In the genomic region with DNA sequence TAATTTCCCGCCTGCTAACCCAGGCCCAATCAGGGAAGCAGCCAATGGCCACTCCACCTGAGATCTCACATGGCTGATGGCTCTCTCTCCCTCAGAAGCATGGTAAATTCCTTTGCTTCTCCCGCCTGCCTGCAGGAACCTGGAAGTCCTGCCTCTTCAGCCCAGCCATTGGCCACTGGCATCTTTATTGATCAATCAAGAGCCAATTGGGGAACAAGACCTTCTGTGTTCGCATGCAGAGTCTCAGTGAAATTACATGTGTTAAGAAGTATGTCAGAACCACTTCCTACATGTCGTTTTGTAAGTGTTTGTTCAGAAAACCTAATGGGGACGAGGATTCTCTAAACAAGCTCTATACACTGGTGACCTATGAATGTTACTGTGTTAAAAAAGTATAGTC, we compare ENCODE assay signal across 8 mouse cellular contexts. TPM values are rescaled to one million over a fixed set of nuclear protein-coding genes. Genes with fewer than 3 reads are reported as not detected.
DNase-seq lines count a peak whose midpoint lies in the region; ATAC-seq and TF ChIP-seq lines count a peak whose summit lies in the region.

No protein-coding gene starts in this region.

- 0 out of 2 replicates have a peak overlapping the region, but pooled peaks have one; percentile 26 for H3K27ac ChIP-seq in forebrain, embryonic 10.5 days
- no peak overlapping the region for H3K27ac ChIP-seq in forebrain, embryonic 16.5 days (ENCODE audit: low read length)
- H3K27ac ChIP-seq in CH12.LX (ENCODE audit: insufficient read depth, low read depth), result no peak overlapping the region
- H3K27ac ChIP-seq in hindbrain, embryonic 12.5 days, result no peak overlapping the region
- no peak overlapping the region for H3K27ac ChIP-seq in lung, embryonic 14.5 days (ENCODE audit: low read depth)

- ATAC-seq in forebrain, embryonic 16.5 days, result no peak; the same call in 1 of the 2 replicates
- ATAC-seq in hindbrain, embryonic 12.5 days (ENCODE audit: low FRiP score), result no peak
- peak; percentile 85 for ATAC-seq in lung, embryonic 14.5 days (ENCODE audit: insufficient read depth)

- peak; percentile 83 for TF ChIP-seq POLR2A in CH12.LX (IDR thresholded peaks at IDR 0.05; ENCODE audit: low read depth, low read length)

- no peaks in the 10 kb centered on the region for H3K27me3 ChIP-seq in forebrain, embryonic 10.5 days (ENCODE audit: poor library complexity, severe bottlenecking)
- no peaks in the 10 kb centered on the region for H3K27me3 ChIP-seq in forebrain, embryonic 16.5 days (replicated peaks; ENCODE audit: control insufficient read depth, insufficient read depth, low read length)
- no peaks in the 10 kb centered on the region for H3K27me3 ChIP-seq in CH12.LX (replicated peaks)
- no peaks in the 10 kb centered on the region; the same call in 1 of the 2 replicates for H3K27me3 ChIP-seq in hindbrain, embryonic 12.5 days
- no peaks in the 10 kb centered on the region for H3K27me3 ChIP-seq in lung, embryonic 14.5 days (ENCODE audit: insufficient read depth, low read length)

- WGBS in forebrain, embryonic 10.5 days, result 62% methylated on average over 5 of the region's 5 CpGs
- WGBS in forebrain, embryonic 16.5 days, result 53% methylated on average over 5 of the region's 5 CpGs
- 56% methylated on average over 5 of the region's 5 CpGs for WGBS in hindbrain, embryonic 12.5 days
- 22% methylated on average over 5 of the region's 5 CpGs for WGBS in lung, embryonic 14.5 days

- H3K4me1 ChIP-seq in forebrain, embryonic 10.5 days, result peaks cover 17% of the 10 kb centered on the region
- 0 out of 2 replicates have a peak, but pooled peaks cover 2% of the 10 kb centered on the region for H3K4me1 ChIP-seq in forebrain, embryonic 16.5 days (replicated peaks; ENCODE audit: control insufficient read depth, insufficient read depth, low read length)
- peaks cover 3% of the 10 kb centered on the region in 2 experiments; a peak in 3 of 4 replicates for H3K4me1 ChIP-seq in CH12.LX (ENCODE audit: control insufficient read depth in 1 of 2, insufficient read depth in 2 of 2)
- H3K4me1 ChIP-seq in hindbrain, embryonic 12.5 days, result peaks cover 7% of the 10 kb centered on the region
- H3K4me1 ChIP-seq in lung, embryonic 14.5 days (ENCODE audit: insufficient read depth), result peaks cover 5% of the 10 kb centered on the region; the same call in 1 of the 2 replicates

- dilution Hi-C loops in CH12.LX (cut with MboI; ENCODE audit: extremely low pct_ligation_motif_present, extremely low pct_unique_long_range_greater_than_20kb, low sequenced_read_pairs), result no loop called here

- H3K9me3 ChIP-seq in forebrain, embryonic 10.5 days, result no peaks in the 10 kb centered on the region
- no peaks in the 10 kb centered on the region for H3K9me3 ChIP-seq in forebrain, embryonic 16.5 days (ENCODE audit: control insufficient read depth, low read length)
- no peaks in the 10 kb centered on the region for H3K9me3 ChIP-seq in CH12.LX (replicated peaks; ENCODE audit: low read length)
- no peaks in the 10 kb centered on the region for H3K9me3 ChIP-seq in hindbrain, embryonic 12.5 days (replicated peaks)
- no peaks in the 10 kb centered on the region for H3K9me3 ChIP-seq in lung, embryonic 14.5 days (ENCODE audit: low read depth, low read length)

- no peak for TF ChIP-seq RAD21 in CH12.LX (IDR thresholded peaks at IDR 0.05; ENCODE audit: low read depth, low read length)

- H3K9ac ChIP-seq in forebrain, embryonic 16.5 days (replicated peaks; ENCODE audit: low read depth, low read length), result no peak overlapping the region
- peak overlapping the region; percentile 66 for H3K9ac ChIP-seq in CH12.LX (ENCODE audit: insufficient read depth, low read depth)
- H3K9ac ChIP-seq in hindbrain, embryonic 12.5 days, result no peak overlapping the region
- no peak overlapping the region for H3K9ac ChIP-seq in lung, embryonic 14.5 days

- peak; percentile 36 for DNase-seq in forebrain, embryonic 10.5 days (ENCODE audit: extremely low spot score, low spot score)
- peak; percentile 87 for DNase-seq in CH12.LX (ENCODE audit: extremely low read depth)
- DNase-seq in lung, embryonic 14.5 days, result peak; percentile 78
- no peak for DNase-seq in left cerebral cortex, adult 8-10 months (ENCODE audit: low spot score in 2 of 2)
- no peak for DNase-seq in ovary, postnatal 36 days (ENCODE audit: low spot score)
- no peak for DNase-seq in gastrocnemius, adult 18-20 months (ENCODE audit: low spot score)

- H3K4me3 ChIP-seq in forebrain, embryonic 10.5 days, result no peak overlapping the region
- H3K4me3 ChIP-seq in forebrain, embryonic 16.5 days (replicated peaks; ENCODE audit: low read length), result no peak overlapping the region
- peak overlapping the region; percentile 62 to 81 (median 79) for H3K4me3 ChIP-seq in CH12.LX (replicated peaks in 1 of 3; ENCODE audit: low read depth in 2 of 3, low read length in 2 of 3, poor library complexity in 1 of 3)
- H3K4me3 ChIP-seq in hindbrain, embryonic 12.5 days, result no peak overlapping the region
- no peak overlapping the region for H3K4me3 ChIP-seq in lung, embryonic 14.5 days (ENCODE audit: low read depth, low read length)

- no peak for TF ChIP-seq EP300 in CH12.LX (IDR thresholded peaks at IDR 0.05; ENCODE audit: low read length)

- H3K79me2 ChIP-seq in CH12.LX (replicated peaks; ENCODE audit: control insufficient read depth, extremely low read depth, insufficient read depth, poor library complexity, severe bottlenecking), result peaks cover 14% of the 10 kb centered on the region

- no peaks in the 10 kb centered on the region for H3K36me3 ChIP-seq in forebrain, embryonic 10.5 days (replicated peaks)
- H3K36me3 ChIP-seq in forebrain, embryonic 16.5 days (ENCODE audit: control insufficient read depth, insufficient read depth), result no peaks in the 10 kb centered on the region
- H3K36me3 ChIP-seq in CH12.LX (replicated peaks in 1 of 2; ENCODE audit: control insufficient read depth in 1 of 2, insufficient read depth in 1 of 2, low read length in 1 of 2), result peaks cover 0 to 8% of the 10 kb centered on the region in 2 experiments
- H3K36me3 ChIP-seq in hindbrain, embryonic 12.5 days, result no peaks in the 10 kb centered on the region
- no peaks in the 10 kb centered on the region for H3K36me3 ChIP-seq in lung, embryonic 14.5 days (ENCODE audit: insufficient read depth)

- in situ Hi-C loops in CH12.LX (cut with MboI; ENCODE audit: low pct_ligation_motif_present, low pct_unique_long_range_greater_than_20kb, low sequenced_read_pairs), result no loop called here

- H3K4me2 ChIP-seq in forebrain, embryonic 16.5 days (ENCODE audit: low read length), result no peak overlapping the region
- H3K4me2 ChIP-seq in CH12.LX (ENCODE audit: insufficient read depth, low read depth, poor library complexity, severe bottlenecking), result peak overlapping the region; percentile 78
- H3K4me2 ChIP-seq in hindbrain, embryonic 12.5 days (replicated peaks), result peak overlapping the region; percentile 13; the same call in 1 of the 2 replicates
- H3K4me2 ChIP-seq in lung, embryonic 14.5 days, result peak overlapping the region; percentile 43

- no peak for TF ChIP-seq CTCF in CH12.LX (conservative IDR thresholded peaks at IDR 0.05 in 1 of 2, IDR thresholded peaks at IDR 0.05 in 1 of 2; ENCODE audit: low read depth in 2 of 2, low read length in 2 of 2)
- no peak for TF ChIP-seq CTCF in lung, embryonic 14.5 days (IDR thresholded peaks at IDR 0.05; ENCODE audit: low read depth)

TF ChIP-seq in CH12.LX, 34 proteins besides CTCF, POLR2A, EP300 and RAD21 (continues in another document):
- TF ChIP-seq JUN (IDR thresholded peaks at IDR 0.05; ENCODE audit: insufficient read depth, low read depth, low read length) (no peak), IRF4 (IDR thresholded peaks at IDR 0.05; ENCODE audit: low read depth, low read length) (no peak), MAFK (IDR thresholded peaks at IDR 0.05; ENCODE audit: insufficient replicate concordance, low read length) (no peak), SMC3 (IDR thresholded peaks at IDR 0.05; ENCODE audit: low read depth, low read length) (no peak), E2F4 (IDR thresholded peaks at IDR 0.05; ENCODE audit: insufficient replicate concordance, low read depth, low read length) (peak; percentile 91; the same call in 1 of the 2 replicates), ELF1 (IDR thresholded peaks at IDR 0.05; ENCODE audit: low read depth, low read length) (peak; percentile 76), ZKSCAN1 (IDR thresholded peaks at IDR 0.05; ENCODE audit: borderline replicate concordance, low read depth, low read length) (no peak), ZMIZ1 (IDR thresholded peaks at IDR 0.05; ENCODE audit: low read depth, low read length) (peak; percentile 69; the same call in 1 of the 2 replicates), BHLHE40 (IDR thresholded peaks at IDR 0.05; ENCODE audit: low read depth, low read length) (no peak), NELFE (IDR thresholded peaks at IDR 0.05; ENCODE audit: low read depth, low read length) (peak; percentile 72; the same call in 1 of the 2 replicates), SIN3A (IDR thresholded peaks at IDR 0.05; ENCODE audit: low read length) (peak; percentile 91), TCF12 (IDR thresholded peaks at IDR 0.05; ENCODE audit: low read depth, low read length) (0 out of 2 replicates have a peak, but pooled peaks have one; percentile 39), MEF2A (IDR thresholded peaks at IDR 0.05; ENCODE audit: borderline replicate concordance, low read depth, low read length) (no peak), GABPA (IDR thresholded peaks at IDR 0.05; ENCODE audit: insufficient replicate concordance, low read depth, low read length) (no peak), ZNF384 (IDR thresholded peaks at IDR 0.05; ENCODE audit: low read depth, low read length) (no peak), ZC3H11A (IDR thresholded peaks at IDR 0.05; ENCODE audit: low read depth, low read length) (no peak), KAT2A (IDR thresholded peaks at IDR 0.05; ENCODE audit: insufficient replicate concordance, low read length) (peak; percentile 57; the same call in 1 of the 2 replicates), UBTF (IDR thresholded peaks at IDR 0.05; ENCODE audit: low read depth, low read length) (no peak), TBP (conservative IDR thresholded peaks at IDR 0.05; ENCODE audit: low read depth, low read length) (peak; percentile 86), ETS1 (conservative IDR thresholded peaks at IDR 0.05; ENCODE audit: low read depth, low read length) (no peak)

RNA-seq across cellular contexts. Expression of a gene that starts 30.1 kb away (rescaled TPM):
- polyA plus RNA-seq in forebrain, embryonic 10.5 days (2016; fragmentation: Nextera tagmentation; extraction: Ambion mirVana), result 31.2 and 33.2 TPM in 2 replicates
- 3.7 and 5.0 TPM in 2 replicates for polyA plus RNA-seq in forebrain, embryonic 16.5 days (2015; fragmentation: Nextera tagmentation; extraction: Ambion mirVana)
- 0.17 and 0.51 TPM in 2 replicates for total RNA-seq in CH12.LX (2012; rRNA removed)
- total RNA-seq in CH12.LX (2014; rRNA removed), result 0.13 and 0.16 TPM in 2 replicates
- polyA plus RNA-seq in CH12.LX (2012; ENCODE audit: insufficient read length, low read depth), result 0.14 and 0.17 TPM in 2 replicates
- polyA plus RNA-seq in hindbrain, embryonic 12.5 days (2016; fragmentation: Nextera tagmentation; extraction: Ambion mirVana), result 29.1 and 37.5 TPM in 2 replicates
- polyA plus RNA-seq in lung, embryonic 14.5 days (2014; fragmentation: Nextera tagmentation; extraction: Ambion mirVana), result 92.3 and 93.8 TPM in 2 replicates
- total RNA-seq in left cerebral cortex, adult 8-10 months (2022), result 1 to 10 TPM in 1 of 4 experiments, under 1 TPM in 3; 0.58 to 1.3 (median 0.89) TPM
- 100 to 1,000 TPM; 117 to 129 TPM for total RNA-seq in gastrocnemius, adult 18-20 months (2021)

Comparison
In these comparisons a context has a peak if more than half of its experiments do, and no peak if none do; other contexts are left out.
1. DNase-seq: peak in forebrain, embryonic 10.5 days (single experiment), CH12.LX (single experiment) and lung, embryonic 14.5 days (single experiment); none in left cerebral cortex, adult 8-10 months (0 of 2), ovary, postnatal 36 days (single experiment) and gastrocnemius, adult 18-20 months (single experiment).
2. H3K4me3 ChIP-seq: peak in CH12.LX (3 of 3); none in forebrain, embryonic 10.5 days (single experiment), forebrain, embryonic 16.5 days (single experiment), hindbrain, embryonic 12.5 days (single experiment) and lung, embryonic 14.5 days (single experiment).